Mouse (Mus musculus): Measurements from ENCODE around the gene Angptl8.
"Not testable (repeated sequence)": the region's sequence is repeated elsewhere in the genome, so short reads cannot be mapped to it uniquely, and the experiment has no call there.

DNA sequence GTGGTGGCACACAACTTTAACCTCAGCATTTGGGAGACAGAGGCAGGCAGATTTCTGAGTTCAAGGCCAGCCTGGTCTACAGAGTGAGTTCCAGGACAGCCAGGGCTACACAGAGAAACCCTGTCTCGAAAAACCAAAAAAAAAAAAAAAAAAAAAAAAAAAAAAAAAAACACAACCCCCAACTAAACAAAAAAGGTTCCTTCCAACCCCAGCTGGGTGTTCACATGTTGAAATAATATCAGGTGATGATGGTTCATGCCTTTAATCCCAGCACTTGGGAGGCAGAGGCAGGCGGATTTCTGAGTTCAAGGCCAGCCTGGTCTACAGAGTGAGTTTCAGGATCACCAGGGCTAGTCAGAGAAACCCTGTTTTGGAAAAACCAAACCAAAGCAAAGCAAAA is 49.0 kb upstream of the Angptl8 start:
- TF ChIP-seq CTCF (IDR thresholded peaks at IDR 0.05; ENCODE audit: control insufficient read depth, insufficient read depth, insufficient read length); CEBPB (IDR thresholded peaks at IDR 0.05; ENCODE audit: low read depth); MYOD1 (IDR thresholded peaks at IDR 0.05; ENCODE audit: control insufficient read depth, insufficient read length, low read depth): not testable (repeated sequence)

Measured in C2C12 (cell line).